Mouse (Mus musculus): Measurements from ENCODE around the gene Cryzl1. TPM values are rescaled to one million over a fixed set of nuclear protein-coding genes. Genes with fewer than 3 reads are reported as not detected.
"Not testable (repeated sequence)": the region's sequence is repeated elsewhere in the genome, so short reads cannot be mapped to it uniquely, and the experiment has no call there.

The Cryzl1 gene
- polyA plus RNA-seq, 1 experiment from 2014 or later: 63.7 TPM

DNA sequence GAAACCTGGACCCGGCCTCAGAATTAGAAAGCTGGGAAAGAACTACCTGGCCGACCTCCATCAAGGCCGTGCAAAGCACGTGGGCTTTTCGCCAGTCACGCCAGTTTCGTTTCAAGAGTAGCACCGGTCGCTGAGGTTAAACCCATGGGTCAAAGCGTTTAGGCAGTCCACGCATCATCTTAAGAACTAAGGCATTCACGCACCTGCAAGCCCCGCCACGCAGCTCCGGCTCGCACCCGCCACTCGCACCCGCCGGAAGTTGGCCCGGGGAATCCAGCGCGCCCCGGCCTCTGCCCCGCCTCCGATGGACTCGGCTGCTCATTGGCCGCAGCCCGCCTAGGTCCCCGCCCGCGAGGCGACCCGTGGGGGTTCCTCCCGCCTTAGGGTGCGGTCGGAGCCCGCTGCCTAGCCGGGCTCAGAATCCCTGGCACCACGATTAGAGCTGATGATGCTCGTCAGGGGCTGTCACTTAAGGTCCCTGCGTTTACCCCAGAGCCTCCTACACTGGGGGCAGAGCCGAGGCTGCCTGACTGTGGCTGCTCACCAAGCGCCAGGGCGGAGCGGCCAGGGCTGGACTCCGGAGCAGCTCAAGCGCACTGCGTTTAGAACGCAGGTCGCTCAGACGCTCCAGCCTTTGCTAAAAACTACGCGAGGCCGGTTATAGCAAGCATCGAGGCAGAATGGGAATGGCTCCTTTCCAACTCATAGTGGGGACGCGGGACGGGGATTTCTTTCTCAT, 81.9 kb downstream of the Cryzl1 start, which contains the start of gene Gart:
Gene Gart (minus strand): TSS at position 272 of the 739 bp plus-strand sequence.
- Histone ChIP-seq H3K27ac (replicated peaks) (peak within 1 kb of the TSS; percentile 99), H3K27me3 (replicated peaks; ENCODE audit: low read depth, poor library complexity, severe bottlenecking) (no peaks in the 10 kb centered on the region), H3K9me3 (no peaks in the 10 kb centered on the region), H3K36me3 (replicated peaks) (peaks cover 38% of the 10 kb centered on the region), H3K4me3 (peak within 1 kb of the TSS; percentile 85), H3K4me1 (peaks cover 15% of the 10 kb centered on the region)
- under 1% methylated on average over 59 of the region's 59 CpGs for WGBS
- DNase-seq (ENCODE audit: low spot score): peak; percentile 95

DNA sequence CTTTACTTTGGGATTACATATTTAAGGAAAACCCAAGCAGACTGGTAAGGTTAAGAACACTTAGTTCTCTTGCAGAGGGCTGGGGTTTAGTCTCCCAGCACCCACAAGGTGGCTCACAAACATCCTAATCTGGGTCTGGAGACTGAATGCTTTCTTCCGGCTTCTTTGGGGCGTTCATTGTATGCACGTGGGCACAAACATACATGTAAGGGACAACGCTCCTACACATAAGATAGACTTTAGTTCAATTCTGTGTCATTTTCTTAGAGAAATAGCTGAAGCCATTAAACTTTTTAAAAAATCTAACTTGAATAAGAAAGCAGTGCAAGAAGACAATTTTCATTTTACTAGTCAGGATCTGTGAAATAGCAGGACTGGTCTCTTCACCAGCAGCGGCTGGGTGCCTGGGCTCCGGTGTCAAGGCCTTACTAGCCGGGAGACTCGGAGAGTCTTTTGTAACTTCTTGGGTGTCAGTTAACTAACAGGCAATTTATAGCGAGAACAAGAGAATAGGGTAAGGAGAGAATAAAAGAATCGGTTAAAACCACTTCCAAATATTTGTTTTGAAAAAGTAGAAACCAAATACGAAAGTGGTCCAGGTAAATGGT, 82.7 kb downstream of the Cryzl1 start:
- DNase-seq (ENCODE audit: low spot score): peak; percentile 28
- H3K36me3 ChIP-seq (replicated peaks): peaks cover 38% of the 10 kb centered on the region
- 2% methylated on average over 11 of the region's 11 CpGs for WGBS
- H3K27ac ChIP-seq (replicated peaks): peak overlapping the region; percentile 99
- H3K4me1 ChIP-seq: peaks cover 15% of the 10 kb centered on the region
- no peaks in the 10 kb centered on the region for H3K9me3 ChIP-seq
- H3K27me3 ChIP-seq (replicated peaks; ENCODE audit: low read depth, poor library complexity, severe bottlenecking): no peaks in the 10 kb centered on the region
- H3K4me3 ChIP-seq: peak overlapping the region; percentile 85

DNA sequence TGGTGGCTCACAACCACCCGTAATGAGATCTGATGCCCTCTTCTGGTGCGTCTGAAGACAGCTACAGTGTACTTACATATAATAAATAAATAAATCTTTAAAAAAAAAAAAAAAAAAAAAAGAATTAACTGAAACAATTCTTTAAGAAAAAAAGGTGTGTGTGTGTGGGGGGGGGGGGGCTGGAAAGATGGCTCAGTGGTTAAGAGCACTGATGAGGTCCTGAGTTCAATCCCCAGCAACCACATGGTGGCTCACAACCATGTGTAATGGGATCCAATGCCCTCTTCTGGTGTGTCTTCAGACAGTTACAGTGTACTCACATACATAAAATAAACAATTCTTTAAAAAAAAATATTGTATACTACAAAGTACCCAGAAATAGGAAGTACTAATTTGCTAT, 83.4 kb downstream of the Cryzl1 start:
- not testable (repeated sequence) for DNase-seq (ENCODE audit: low spot score); H3K27me3 ChIP-seq (replicated peaks; ENCODE audit: low read depth, poor library complexity, severe bottlenecking); H3K27ac ChIP-seq (replicated peaks); H3K9me3 ChIP-seq
- Histone ChIP-seq H3K4me3 (peak overlapping the region; percentile 85), H3K4me1 (peaks cover 15% of the 10 kb centered on the region), H3K36me3 (replicated peaks) (peaks cover 39% of the 10 kb centered on the region)
- 67% methylated on average over 1 of the region's 2 CpGs for WGBS

DNA sequence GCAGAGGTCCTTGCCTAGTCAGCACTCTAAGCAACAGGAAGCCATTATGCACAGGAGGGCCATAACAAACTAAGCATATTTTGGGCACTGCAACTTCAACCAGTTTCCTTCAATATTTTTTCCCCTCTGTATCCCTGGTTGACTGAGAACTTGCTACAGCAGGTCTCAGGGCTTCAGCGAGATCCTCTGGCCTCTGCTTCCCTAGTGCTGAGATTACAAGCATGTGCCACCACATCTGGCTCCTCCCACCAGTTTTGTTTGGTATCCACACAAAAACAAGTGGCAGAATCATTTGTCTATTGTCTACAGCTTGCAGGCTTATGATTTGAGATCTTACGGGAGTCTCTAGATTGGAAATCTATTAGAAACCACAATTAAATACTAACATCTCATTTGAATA, 83.9 kb downstream of the Cryzl1 start:
- DNase-seq (ENCODE audit: low spot score): no peak
- Histone ChIP-seq H3K9me3 (no peaks in the 10 kb centered on the region), H3K4me3 (no peak overlapping the region), H3K27ac (replicated peaks) (no peak overlapping the region), H3K27me3 (replicated peaks; ENCODE audit: low read depth, poor library complexity, severe bottlenecking) (no peaks in the 10 kb centered on the region), H3K36me3 (replicated peaks) (peaks cover 41% of the 10 kb centered on the region), H3K4me1 (peaks cover 10% of the 10 kb centered on the region)
- 86% methylated on average over 2 of the region's 2 CpGs for WGBS

DNA sequence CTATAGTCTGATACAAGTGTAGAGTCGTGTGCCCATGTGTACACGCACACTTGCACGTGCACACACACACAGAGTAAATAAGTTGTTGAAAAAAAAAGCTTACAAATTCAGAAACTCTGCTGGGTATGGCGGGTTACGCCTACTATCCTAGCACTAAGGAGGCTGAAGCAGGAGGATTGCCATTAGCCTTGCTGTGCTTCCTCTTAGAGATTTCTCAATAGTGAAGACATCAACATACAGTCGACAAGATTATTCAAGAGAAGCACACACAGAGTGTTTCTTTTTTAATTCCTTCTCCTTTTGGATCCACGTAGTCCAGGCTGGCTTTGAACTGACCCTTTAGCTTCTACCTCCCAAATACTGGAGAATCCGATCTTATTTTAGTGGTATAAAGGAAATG, 88.6 kb downstream of the Cryzl1 start:
- WGBS: 95% methylated on average over 8 of the region's 8 CpGs

DNA sequence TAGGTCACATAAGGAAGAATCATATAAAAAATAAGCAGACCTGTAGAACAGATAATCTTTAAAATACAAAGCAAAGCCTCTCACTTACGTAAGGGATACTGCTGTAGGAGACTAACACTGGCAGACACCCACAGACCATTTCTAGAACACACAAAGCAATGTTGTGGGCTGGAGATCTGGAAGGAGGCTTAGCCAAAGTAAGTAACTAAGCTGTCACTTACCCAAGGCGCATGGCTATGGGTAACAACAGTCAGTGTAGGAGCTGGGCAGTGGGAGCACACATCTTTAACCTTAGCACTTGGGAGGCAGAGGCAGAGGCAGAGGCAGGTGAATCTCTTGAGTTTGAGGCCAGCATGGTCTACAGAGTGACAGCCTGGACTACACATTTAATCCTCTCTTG, 89.1 kb downstream of the Cryzl1 start:
- Histone ChIP-seq H3K36me3 (replicated peaks) (peaks cover 92% of the 10 kb centered on the region), H3K27ac (replicated peaks) (no peak overlapping the region), H3K27me3 (replicated peaks; ENCODE audit: low read depth, poor library complexity, severe bottlenecking) (no peaks in the 10 kb centered on the region), H3K4me1 (no peaks in the 10 kb centered on the region), H3K4me3 (no peak overlapping the region), H3K9me3 (no peaks in the 10 kb centered on the region)
- WGBS: 93% methylated on average over 2 of the region's 2 CpGs
- DNase-seq (ENCODE audit: low spot score): no peak

More for the DNA sequence above, 88.6 kb downstream of the Cryzl1 start:
- H3K9me3 ChIP-seq: no peaks in the 10 kb centered on the region
- peaks cover 89% of the 10 kb centered on the region for H3K36me3 ChIP-seq (replicated peaks)
- no peak overlapping the region for H3K4me3 ChIP-seq
- no peaks in the 10 kb centered on the region for H3K27me3 ChIP-seq (replicated peaks; ENCODE audit: low read depth, poor library complexity, severe bottlenecking)
- no peak for DNase-seq (ENCODE audit: low spot score)
- H3K27ac ChIP-seq (replicated peaks): no peak overlapping the region
- H3K4me1 ChIP-seq: no peaks in the 10 kb centered on the region

Other genes with a start within 250 kb of the Cryzl1 start
- 56.9 and 57.6 TPM in 2 replicates for gene Ifnar1, start 243.7 kb downstream of the Cryzl1 start, polyA plus RNA-seq (2016; fragmentation: Nextera tagmentation; extraction: Ambion mirVana)
- 29.9 and 32.7 TPM in 2 replicates for gene Ifngr2, start 181.9 kb downstream of the Cryzl1 start, polyA plus RNA-seq (2016; fragmentation: Nextera tagmentation; extraction: Ambion mirVana)
- gene Tmem50b, start 131.2 kb downstream of the Cryzl1 start, polyA plus RNA-seq (2016; fragmentation: Nextera tagmentation; extraction: Ambion mirVana): 25.6 and 28.5 TPM in 2 replicates
- 4.2 and 4.6 TPM in 2 replicates for gene Dnajc28, start 109.9 kb downstream of the Cryzl1 start, polyA plus RNA-seq (2016; fragmentation: Nextera tagmentation; extraction: Ambion mirVana)
- 168 and 185 TPM in 2 replicates for gene Gart, start 82.0 kb downstream of the Cryzl1 start, polyA plus RNA-seq (2016; fragmentation: Nextera tagmentation; extraction: Ambion mirVana)
- gene Son, start 81.5 kb downstream of the Cryzl1 start, polyA plus RNA-seq (2016; fragmentation: Nextera tagmentation; extraction: Ambion mirVana): 112 and 119 TPM in 2 replicates
- gene Donson, start 40.2 kb downstream of the Cryzl1 start, polyA plus RNA-seq (2016; fragmentation: Nextera tagmentation; extraction: Ambion mirVana): 31.9 and 37.5 TPM in 2 replicates
- 40.1 and 43.5 TPM in 2 replicates for gene Itsn1, start 306 bp upstream of the Cryzl1 start, polyA plus RNA-seq (2016; fragmentation: Nextera tagmentation; extraction: Ambion mirVana)

Data from embryonic facial prominence, embryonic 10.5 days (tissue).